Mouse (Mus musculus) MEL (cell line): ENCODE data around the gene Lrp4. TPM values are rescaled to one million over a fixed set of nuclear protein-coding genes. Genes with fewer than 3 reads are reported as not detected.

Experiments used
- DNase-seq: peaks from one replicate; pipeline ENCODE4 v3.0.0; 2011; ENCODE audit warnings: low read depth, low spot score
- H3K27ac ChIP-seq: 2 replicates; pipeline ENCODE4 v1.5.1; 2012; ENCODE audit warnings: low read depth, mild to moderate bottlenecking, control low read depth, low read length, moderate library complexity; ENCODE audit not compliant: control insufficient read depth
- H3K27me3 ChIP-seq, 2 experiments: fragments of 150-350 bp in 1 of 2; sonication (generic) in 1 of 2; 2 replicates each; pipeline ENCODE4 v1.6.1; 2012; ENCODE audit warnings: low read length in 2 of 2, mild to moderate bottlenecking in 2 of 2, improper control_type of control experiment in 1 of 2, moderate library complexity in 1 of 2; ENCODE audit not compliant: insufficient read depth in 2 of 2, control insufficient read depth in 1 of 2
- H3K36me3 ChIP-seq, 2 experiments: 2 replicates each; pipeline ENCODE4 v1.6.1; 2012 to 2014; ENCODE audit warnings: low read length in 2 of 2, improper control_type of control experiment in 1 of 2, inconsistent platforms in 1 of 2, mild to moderate bottlenecking in 1 of 2; ENCODE audit not compliant: insufficient read depth in 2 of 2, control insufficient read depth in 1 of 2
- H3K4me1 ChIP-seq, 2 experiments: fragments of 150-350 bp in 1 of 2; sonication (generic) in 1 of 2; 2 replicates each; pipeline ENCODE4 v1.6.1; 2012; ENCODE audit warnings: low read length in 2 of 2, improper control_type of control experiment in 1 of 2, mild to moderate bottlenecking in 1 of 2; ENCODE audit not compliant: insufficient read depth in 2 of 2, control insufficient read depth in 1 of 2
- H3K4me3 ChIP-seq, 2 experiments: fragments of 150-350 bp in 1 of 2; sonication (generic) in 1 of 2; 2 replicates each; pipeline ENCODE4 v1.5.1; 2012; ENCODE audit warnings: low read depth in 2 of 2, low read length in 2 of 2, mild to moderate bottlenecking in 2 of 2, moderate library complexity in 2 of 2, control low read depth in 1 of 2, improper control_type of control experiment in 1 of 2; ENCODE audit not compliant: control insufficient read depth in 1 of 2, insufficient read depth in 1 of 2
- H3K79me2 ChIP-seq: 2 replicates; pipeline ENCODE4 v1.6.1; 2012; ENCODE audit warnings: mild to moderate bottlenecking, low read length, moderate library complexity; ENCODE audit not compliant: control insufficient read depth, poor library complexity, insufficient read depth
- H3K9ac ChIP-seq: 2 replicates; pipeline ENCODE4 v1.6.1; 2012; ENCODE audit warnings: low read depth, mild to moderate bottlenecking, control low read depth, low read length, moderate library complexity; ENCODE audit not compliant: control insufficient read depth, poor library complexity, severe bottlenecking
- H3K9me3 ChIP-seq: fragments of 150-350 bp; sonication (generic); replicated peaks from 2 replicates; pipeline ENCODE4 v1.6.1; 2012; ENCODE audit warnings: mild to moderate bottlenecking, low read length, improper control_type of control experiment, moderate library complexity; ENCODE audit not compliant: insufficient read depth
- BHLHE40 ChIP-seq: IDR thresholded peaks from 2 replicates; pipeline ENCODE4 v1.6.1; 2012; ENCODE audit warnings: low read depth, mild to moderate bottlenecking, inconsistent platforms, low read length, improper control_type of control experiment, borderline replicate concordance
- CHD1 ChIP-seq: IDR thresholded peaks from 2 replicates; pipeline ENCODE4 v1.6.1; 2012; ENCODE audit warnings: low read depth, mild to moderate bottlenecking, inconsistent platforms, low read length, improper control_type of control experiment
- CHD2 ChIP-seq: IDR thresholded peaks from 2 replicates; pipeline ENCODE4 v1.6.1; 2011; ENCODE audit warnings: low read length, improper control_type of control experiment
- CTCF ChIP-seq, 3 experiments: IDR thresholded peaks in 2 of 3; conservative IDR thresholded peaks in 1 of 3; 2 replicates each; pipeline ENCODE4 v1.5.1; 2011 to 2012; ENCODE audit warnings: low read length in 3 of 3, low read depth in 2 of 3, mild to moderate bottlenecking in 2 of 3, improper control_type of control experiment in 1 of 3, inconsistent platforms in 1 of 3, mixed read lengths in 1 of 3, moderate library complexity in 1 of 3; ENCODE audit not compliant: control insufficient read depth in 1 of 3, insufficient read depth in 1 of 3, poor library complexity in 1 of 3, severe bottlenecking in 1 of 3
- E2F4 ChIP-seq: IDR thresholded peaks from 2 replicates; pipeline ENCODE4 v1.6.1; 2011; ENCODE audit warnings: low read depth, low read length, improper control_type of control experiment, borderline replicate concordance
- ELF1 ChIP-seq: IDR thresholded peaks from 2 replicates; pipeline ENCODE4 v1.6.1; 2014; ENCODE audit warnings: low read depth, mild to moderate bottlenecking, inconsistent platforms, low read length, improper control_type of control experiment, moderate library complexity
- GABPA ChIP-seq: IDR thresholded peaks from 2 replicates; pipeline ENCODE4 v1.6.1; 2012; ENCODE audit warnings: low read depth, mild to moderate bottlenecking, inconsistent platforms, low read length, improper control_type of control experiment, moderate library complexity
- GATA1 ChIP-seq: IDR thresholded peaks from 2 replicates; pipeline ENCODE4 v1.6.1; 2011; ENCODE audit warnings: low read depth, low read length, improper control_type of control experiment
- HCFC1 ChIP-seq: IDR thresholded peaks from 2 replicates; pipeline ENCODE4 v1.6.1; 2012; ENCODE audit warnings: low read depth, mild to moderate bottlenecking, inconsistent platforms, low read length, improper control_type of control experiment, moderate library complexity
- KAT2A ChIP-seq: conservative IDR thresholded peaks from 2 replicates; pipeline ENCODE4 v1.6.1; 2012; ENCODE audit warnings: low read depth, low read length, improper control_type of control experiment, inconsistent platforms
- MAFK ChIP-seq: IDR thresholded peaks from 2 replicates; pipeline ENCODE4 v1.6.1; 2011; ENCODE audit warnings: low read depth, mild to moderate bottlenecking, low read length, improper control_type of control experiment, borderline replicate concordance
- MAZ ChIP-seq: IDR thresholded peaks from 2 replicates; pipeline ENCODE4 v1.6.1; 2012; ENCODE audit warnings: low read depth, mild to moderate bottlenecking, inconsistent platforms, low read length, improper control_type of control experiment
- MEF2A ChIP-seq: IDR thresholded peaks from 2 replicates; pipeline ENCODE4 v1.6.1; 2014; ENCODE audit warnings: low read depth, mild to moderate bottlenecking, inconsistent platforms, low read length, improper control_type of control experiment; ENCODE audit not compliant: poor library complexity, insufficient replicate concordance, severe bottlenecking; ENCODE audit errors: extremely low read depth
- MYB ChIP-seq: IDR thresholded peaks from 2 replicates; pipeline ENCODE4 v1.6.1; 2011; ENCODE audit warnings: mild to moderate bottlenecking, low read depth, low read length, improper control_type of control experiment
- MYC ChIP-seq: IDR thresholded peaks from 2 replicates; pipeline ENCODE4 v1.6.1; 2011; ENCODE audit warnings: low read depth, mild to moderate bottlenecking, low read length, improper control_type of control experiment, moderate library complexity
- NELFE ChIP-seq: IDR thresholded peaks from 2 replicates; pipeline ENCODE4 v1.6.1; 2011; ENCODE audit warnings: low read depth, low read length, improper control_type of control experiment
- NRF1 ChIP-seq: IDR thresholded peaks from 2 replicates; pipeline ENCODE4 v1.6.1; 2014; ENCODE audit warnings: low read depth, mild to moderate bottlenecking, inconsistent platforms, low read length, improper control_type of control experiment, moderate library complexity; ENCODE audit not compliant: poor library complexity, insufficient read depth, severe bottlenecking
- POLR2A ChIP-seq, 2 experiments: IDR thresholded peaks; 2 replicates each; pipeline ENCODE4 v1.6.1; 2011 to 2012; ENCODE audit warnings: low read length in 2 of 2, mild to moderate bottlenecking in 2 of 2, control low read depth in 1 of 2, improper control_type of control experiment in 1 of 2, low read depth in 1 of 2, moderate library complexity in 1 of 2; ENCODE audit not compliant: control insufficient read depth in 1 of 2, insufficient read depth in 1 of 2, poor library complexity in 1 of 2
- POLR2AphosphoS2 ChIP-seq: IDR thresholded peaks from 2 replicates; pipeline ENCODE4 v1.6.1; 2011; ENCODE audit warnings: low read length, improper control_type of control experiment
- POLR2AphosphoS5 ChIP-seq: IDR thresholded peaks from 2 replicates; pipeline ENCODE4 v1.6.1; 2012; ENCODE audit warnings: low read depth, borderline replicate concordance, mild to moderate bottlenecking, inconsistent platforms, low read length, moderate library complexity, mixed read lengths
- RAD21 ChIP-seq: IDR thresholded peaks from 2 replicates; pipeline ENCODE4 v1.6.1; 2011; ENCODE audit warnings: mild to moderate bottlenecking, low read depth, low read length, improper control_type of control experiment
- SIN3A ChIP-seq: IDR thresholded peaks from 2 replicates; pipeline ENCODE4 v1.6.1; 2012; ENCODE audit warnings: low read length, improper control_type of control experiment, inconsistent platforms
- TAL1 ChIP-seq: IDR thresholded peaks from 2 replicates; pipeline ENCODE4 v1.6.1; 2012; ENCODE audit warnings: mild to moderate bottlenecking, inconsistent platforms, low read length, moderate library complexity, mixed read lengths
- TBP ChIP-seq: IDR thresholded peaks from 2 replicates; pipeline ENCODE4 v1.8.0; 2011; ENCODE audit warnings: low read depth, low read length, improper control_type of control experiment
- TCF12 ChIP-seq: IDR thresholded peaks from 2 replicates; pipeline ENCODE4 v1.6.1; 2014; ENCODE audit warnings: low read depth, mild to moderate bottlenecking, inconsistent platforms, low read length, improper control_type of control experiment, moderate library complexity
- UBTF ChIP-seq: IDR thresholded peaks from 2 replicates; pipeline ENCODE4 v1.6.1; 2012; ENCODE audit warnings: low read depth, mild to moderate bottlenecking, inconsistent platforms, low read length, improper control_type of control experiment, moderate library complexity, borderline replicate concordance; ENCODE audit not compliant: insufficient read depth
- USF1 ChIP-seq: IDR thresholded peaks from 2 replicates; pipeline ENCODE4 v1.6.1; 2014; ENCODE audit warnings: low read depth, mild to moderate bottlenecking, inconsistent platforms, low read length, improper control_type of control experiment, moderate library complexity
- USF2 ChIP-seq, 2 experiments: IDR thresholded peaks; 2 replicates each; pipeline ENCODE4 v1.6.1; 2011 to 2012; ENCODE audit warnings: improper control_type of control experiment in 2 of 2, low read length in 2 of 2, borderline replicate concordance in 1 of 2, inconsistent platforms in 1 of 2, low read depth in 1 of 2, mild to moderate bottlenecking in 1 of 2; ENCODE audit not compliant: insufficient read depth in 1 of 2
- ZC3H11A ChIP-seq: IDR thresholded peaks from 2 replicates; pipeline ENCODE4 v1.6.1; 2012; ENCODE audit warnings: low read depth, mild to moderate bottlenecking, inconsistent platforms, low read length, improper control_type of control experiment
- ZKSCAN1 ChIP-seq: IDR thresholded peaks from 2 replicates; pipeline ENCODE4 v1.6.1; 2012; ENCODE audit warnings: low read depth, mild to moderate bottlenecking, inconsistent platforms, low read length, improper control_type of control experiment, moderate library complexity
- ZMIZ1 ChIP-seq: IDR thresholded peaks from 2 replicates; pipeline ENCODE4 v1.6.1; 2012; ENCODE audit warnings: low read depth, mild to moderate bottlenecking, inconsistent platforms, low read length, improper control_type of control experiment, moderate library complexity
- ZNF384 ChIP-seq: IDR thresholded peaks from 2 replicates; pipeline ENCODE4 v1.6.1; 2012; ENCODE audit warnings: low read depth, mild to moderate bottlenecking, inconsistent platforms, low read length, improper control_type of control experiment
- polyA plus RNA-seq, 2 experiments: library from polyadenylated mRNA; stranded (reverse) in 1 of 2; unstranded in 1 of 2; fragments of >175 nt in 1 of 2; fragments of >200 nt in 1 of 2; gene quantifications; 2 replicates each; pipeline versions ENCODE4 v1.2.1 to v1.2.4; 2012; ENCODE audit warnings: low replicate concordance in 2 of 2, low read depth in 1 of 2; ENCODE audit not compliant: insufficient read length in 2 of 2, insufficient read depth in 1 of 2, missing spikeins in 1 of 2
- total RNA-seq: library from RNA; depleted of rRNA; stranded (reverse); fragments of 300-350 nt; gene quantifications from 2 replicates; pipeline ENCODE4 v1.2.3, GENCODE M21; 2012

Gene Lrp4
- total and polyA plus RNA-seq, 3 experiments, result 1.1 to 2.8 TPM; not detected in 1

DNA sequence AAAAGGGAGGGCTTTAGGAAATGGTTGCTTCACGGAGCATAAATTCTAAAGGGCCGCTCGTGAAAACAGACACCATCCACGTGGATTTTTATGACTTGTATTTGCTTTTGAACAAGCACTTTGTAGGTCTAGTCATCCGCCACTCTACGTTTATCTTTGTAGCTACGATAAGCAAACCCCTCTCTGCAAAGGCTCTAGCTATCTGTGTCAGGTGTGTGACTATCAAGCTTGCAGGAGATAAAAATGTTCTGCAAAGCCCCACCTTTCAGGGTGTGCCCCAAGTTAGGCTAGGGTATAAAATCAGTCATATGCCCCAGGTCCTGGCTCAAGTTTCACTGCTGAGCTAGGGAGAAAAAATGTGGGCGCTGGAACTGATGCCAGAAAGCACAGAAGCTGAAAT, 4.7 kb upstream of the Lrp4 start (continued):
- TF ChIP-seq ZKSCAN1 (peak; percentile 40; the same call in 1 of the 2 replicates), SIN3A (peak; percentile 80)

DNA sequence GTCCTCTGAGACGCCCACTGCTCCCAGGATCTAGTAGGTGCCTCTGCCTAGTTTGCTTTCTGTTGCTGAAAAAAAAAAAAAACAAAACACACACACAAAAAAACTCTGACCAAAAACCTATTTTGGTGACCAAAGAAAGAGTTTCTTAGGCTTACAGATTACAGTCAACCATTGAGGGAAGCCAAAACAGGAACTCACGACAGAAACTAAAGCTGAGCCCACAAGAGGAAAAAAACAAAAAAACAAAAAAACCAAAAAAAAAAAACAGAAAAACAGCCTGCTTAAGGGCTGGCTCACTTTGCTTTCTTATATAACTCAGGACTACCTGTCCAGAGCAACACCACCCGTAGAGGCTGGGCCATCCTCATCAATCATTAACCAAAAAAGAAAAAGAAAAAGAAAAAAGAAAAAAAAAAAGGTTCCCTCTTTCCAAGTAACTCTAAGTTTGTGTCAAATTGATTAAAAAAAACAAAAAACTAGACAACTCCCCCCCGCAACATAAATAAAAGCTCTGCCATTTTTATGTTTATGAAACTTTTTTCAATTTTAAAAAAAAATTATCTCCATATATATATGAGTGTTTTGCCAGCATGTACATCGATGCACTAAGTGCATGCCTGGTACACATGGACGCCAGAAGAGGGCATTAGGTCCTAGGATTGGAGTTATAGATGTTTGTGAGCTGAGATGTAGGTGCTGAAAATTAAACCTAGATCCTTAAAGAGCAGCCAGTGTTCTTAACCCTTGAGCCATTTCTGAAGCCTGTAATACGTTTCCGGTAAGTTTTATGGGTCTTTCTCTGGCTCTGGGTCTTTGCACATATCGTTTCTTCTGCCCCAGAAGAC, 3.9 kb upstream of the Lrp4 start:
- Histone ChIP-seq H3K9me3 (no peaks in the 10 kb centered on the region), H3K27me3 (no peaks in the 10 kb centered on the region), H3K79me2 (no peaks in the 10 kb centered on the region; the same call in 1 of the 2 replicates)
- TF ChIP-seq MEF2A (no peak), E2F4 (no peak), TAL1 (no peak), USF2 (IDR thresholded peaks at IDR 0.05; ENCODE audit: borderline replicate concordance in 1 of 2, insufficient read depth in 1 of 2, low read depth in 1 of 2, low read length in 2 of 2) (no peak), SIN3A (peak; percentile 16; the same call in 1 of the 2 replicates), HCFC1 (no peak), ZMIZ1 (no peak), USF1 (no peak), BHLHE40 (no peak), CTCF (IDR thresholded peaks at IDR 0.05 in 2 of 3, conservative IDR thresholded peaks at IDR 0.05 in 1 of 3; ENCODE audit: control insufficient read depth in 1 of 3, insufficient read depth in 1 of 3, low read depth in 2 of 3, low read length in 3 of 3, poor library complexity in 1 of 3, severe bottlenecking in 1 of 3) (peak in 2 of 3 experiments; percentile 7 to 22; a peak in 2 of 6 replicates), MAFK (no peak; the same call in 1 of the 2 replicates), CHD1 (no peak), MYC (no peak; the same call in 1 of the 2 replicates), GABPA (no peak), MAZ (no peak), RAD21 (peak; percentile 1), POLR2AphosphoS2 (no peak), ZC3H11A (no peak), ZNF384 (peak; percentile 96), NRF1 (no peak), TBP (0 out of 2 replicates have a peak, but pooled peaks have one; percentile 39), ZKSCAN1 (peak; percentile 94), GATA1 (peak; percentile 17; the same call in 1 of the 2 replicates), CHD2 (no peak), POLR2A (IDR thresholded peaks at IDR 0.05; ENCODE audit: control insufficient read depth in 1 of 2, insufficient read depth in 1 of 2, low read depth in 1 of 2, low read length in 2 of 2, poor library complexity in 1 of 2) (no peak), ELF1 (0 out of 2 replicates have a peak, but pooled peaks have one; percentile 12), TCF12 (no peak), POLR2AphosphoS5 (no peak), MYB (no peak), NELFE (no peak), UBTF (0 out of 2 replicates have a peak, but pooled peaks have one; percentile 17), KAT2A (no peak)

More for the DNA sequence above, 3.9 kb upstream of the Lrp4 start:
- Histone ChIP-seq H3K27ac (peak overlapping the region; percentile 62), H3K4me3 (peak overlapping the region; percentile 42 to 59), H3K9ac (peak overlapping the region; percentile 47), H3K4me1 (peaks cover 7 to 15% of the 10 kb centered on the region in 2 experiments), H3K36me3 (peaks cover 0 to 18% of the 10 kb centered on the region in 2 experiments; a peak in 2 of 4 replicates)
- DNase-seq, result peak; percentile 67
